Mouse (Mus musculus): ENCODE data around the gene Sema4a. TPM values are rescaled to one million over a fixed set of nuclear protein-coding genes. Genes with fewer than 3 reads are reported as not detected.

Gene Sema4a
- polyA plus RNA-seq, 1 experiment from 2014 or later: 21.5 TPM

- no peak overlapping the region for H3K9ac ChIP-seq (replicated peaks; ENCODE audit: low read depth, low read length)
- peaks cover 19% of the 10 kb centered on the region for H3K36me3 ChIP-seq (ENCODE audit: control insufficient read depth, insufficient read depth, low read length)
- no peak overlapping the region for H3K4me3 ChIP-seq (ENCODE audit: low read depth, low read length)
- ATAC-seq (ENCODE audit: low read depth): no peak
- H3K4me1 ChIP-seq (ENCODE audit: control insufficient read depth, insufficient read depth, low read length): no peaks in the 10 kb centered on the region
- H3K4me2 ChIP-seq (ENCODE audit: low read depth, low read length): no peak overlapping the region
- 91% methylated on average over 8 of the region's 8 CpGs for WGBS
- no peaks in the 10 kb centered on the region for H3K27me3 ChIP-seq (ENCODE audit: control insufficient read depth, insufficient read depth, low read length)
- H3K9me3 ChIP-seq (ENCODE audit: control insufficient read depth, low read length): no peaks in the 10 kb centered on the region
- no peak overlapping the region for H3K27ac ChIP-seq (ENCODE audit: low read depth, low read length)
These were observed 12.5 kb downstream of the Sema4a start for GRCm38 (mm10) chr3:88448443-88448842.

- no peak overlapping the region for H3K27ac ChIP-seq (ENCODE audit: low read depth, low read length)
- no peak overlapping the region for H3K4me2 ChIP-seq (ENCODE audit: low read depth, low read length)
- H3K4me1 ChIP-seq (ENCODE audit: control insufficient read depth, insufficient read depth, low read length): no peaks in the 10 kb centered on the region
- 59% methylated on average over 8 of the region's 8 CpGs for WGBS
- H3K4me3 ChIP-seq (ENCODE audit: low read depth, low read length): no peak overlapping the region
- H3K9me3 ChIP-seq (ENCODE audit: control insufficient read depth, low read length): no peaks in the 10 kb centered on the region
- H3K27me3 ChIP-seq (ENCODE audit: control insufficient read depth, insufficient read depth, low read length): no peaks in the 10 kb centered on the region
- no peak for ATAC-seq (ENCODE audit: low read depth)
- H3K36me3 ChIP-seq (ENCODE audit: control insufficient read depth, insufficient read depth, low read length): peaks cover 19% of the 10 kb centered on the region
- no peak overlapping the region for H3K9ac ChIP-seq (replicated peaks; ENCODE audit: low read depth, low read length)
These were observed 13.3 kb downstream of the Sema4a start for GRCm38 (mm10) chr3:88447676-88448183.

- WGBS: 78% methylated on average over 8 of the region's 8 CpGs
- Histone ChIP-seq H3K27me3 (ENCODE audit: control insufficient read depth, insufficient read depth, low read length) (no peaks in the 10 kb centered on the region), H3K9me3 (ENCODE audit: control insufficient read depth, low read length) (no peaks in the 10 kb centered on the region), H3K27ac (ENCODE audit: low read depth, low read length) (no peak overlapping the region), H3K4me1 (ENCODE audit: control insufficient read depth, insufficient read depth, low read length) (no peaks in the 10 kb centered on the region), H3K36me3 (ENCODE audit: control insufficient read depth, insufficient read depth, low read length) (peaks cover 16% of the 10 kb centered on the region), H3K4me3 (ENCODE audit: low read depth, low read length) (no peak overlapping the region), H3K4me2 (ENCODE audit: low read depth, low read length) (no peak overlapping the region), H3K9ac (replicated peaks; ENCODE audit: low read depth, low read length) (no peak overlapping the region)
- ATAC-seq (ENCODE audit: low read depth): no peak
These were observed 14.4 kb downstream of the Sema4a start for GRCm38 (mm10) chr3:88446471-88447123.

GRCm38 (mm10) chr3:88442888-88443287 is 18.1 kb downstream of the Sema4a start:
- Histone ChIP-seq H3K4me2 (ENCODE audit: low read depth, low read length) (no peak overlapping the region), H3K9ac (replicated peaks; ENCODE audit: low read depth, low read length) (no peak overlapping the region), H3K27me3 (ENCODE audit: control insufficient read depth, insufficient read depth, low read length) (no peaks in the 10 kb centered on the region), H3K27ac (ENCODE audit: low read depth, low read length) (no peak overlapping the region), H3K9me3 (ENCODE audit: control insufficient read depth, low read length) (no peaks in the 10 kb centered on the region), H3K4me3 (ENCODE audit: low read depth, low read length) (no peak overlapping the region), H3K4me1 (ENCODE audit: control insufficient read depth, insufficient read depth, low read length) (no peaks in the 10 kb centered on the region), H3K36me3 (ENCODE audit: control insufficient read depth, insufficient read depth, low read length) (peaks cover 7% of the 10 kb centered on the region; the same call in 1 of the 2 replicates)
- 74% methylated on average over 7 of the region's 7 CpGs for WGBS
- ATAC-seq (ENCODE audit: low read depth): no peak

GRCm38 (mm10) chr3:88442488-88442887 is 18.5 kb downstream of the Sema4a start:
- peaks cover 11% of the 10 kb centered on the region for H3K36me3 ChIP-seq (ENCODE audit: control insufficient read depth, insufficient read depth, low read length)
- no peak overlapping the region for H3K4me2 ChIP-seq (ENCODE audit: low read depth, low read length)
- H3K4me3 ChIP-seq (ENCODE audit: low read depth, low read length): no peak overlapping the region
- no peak overlapping the region for H3K27ac ChIP-seq (ENCODE audit: low read depth, low read length)
- no peaks in the 10 kb centered on the region for H3K27me3 ChIP-seq (ENCODE audit: control insufficient read depth, insufficient read depth, low read length)
- no peak for ATAC-seq (ENCODE audit: low read depth)
- no peak overlapping the region for H3K9ac ChIP-seq (replicated peaks; ENCODE audit: low read depth, low read length)
- 78% methylated on average over 12 of the region's 12 CpGs for WGBS
- no peaks in the 10 kb centered on the region for H3K4me1 ChIP-seq (ENCODE audit: control insufficient read depth, insufficient read depth, low read length)
- no peaks in the 10 kb centered on the region for H3K9me3 ChIP-seq (ENCODE audit: control insufficient read depth, low read length)

- ATAC-seq (ENCODE audit: low read depth): no peak
- Histone ChIP-seq H3K9ac (replicated peaks; ENCODE audit: low read depth, low read length) (no peak overlapping the region), H3K27ac (ENCODE audit: low read depth, low read length) (no peak overlapping the region), H3K27me3 (ENCODE audit: control insufficient read depth, insufficient read depth, low read length) (no peaks in the 10 kb centered on the region), H3K9me3 (ENCODE audit: control insufficient read depth, low read length) (no peaks in the 10 kb centered on the region), H3K36me3 (ENCODE audit: control insufficient read depth, insufficient read depth, low read length) (peaks cover 24% of the 10 kb centered on the region), H3K4me2 (ENCODE audit: low read depth, low read length) (peak overlapping the region; percentile 12; the same call in 1 of the 2 replicates), H3K4me3 (ENCODE audit: low read depth, low read length) (no peak overlapping the region), H3K4me1 (ENCODE audit: control insufficient read depth, insufficient read depth, low read length) (no peaks in the 10 kb centered on the region)
- WGBS: 16% methylated on average over 27 of the region's 27 CpGs
These were observed 20.2 kb downstream of the Sema4a start for GRCm38 (mm10) chr3:88440500-88441381.

- no peak overlapping the region for H3K9ac ChIP-seq (replicated peaks; ENCODE audit: low read depth, low read length)
- no peaks in the 10 kb centered on the region for H3K9me3 ChIP-seq (ENCODE audit: control insufficient read depth, low read length)
- no peak for ATAC-seq (ENCODE audit: low read depth)
- no peaks in the 10 kb centered on the region for H3K4me1 ChIP-seq (ENCODE audit: control insufficient read depth, insufficient read depth, low read length)
- no peak overlapping the region for H3K27ac ChIP-seq (ENCODE audit: low read depth, low read length)
- no peaks in the 10 kb centered on the region for H3K27me3 ChIP-seq (ENCODE audit: control insufficient read depth, insufficient read depth, low read length)
- H3K36me3 ChIP-seq (ENCODE audit: control insufficient read depth, insufficient read depth, low read length): peaks cover 20% of the 10 kb centered on the region
- no peak overlapping the region for H3K4me2 ChIP-seq (ENCODE audit: low read depth, low read length)
- no peak overlapping the region for H3K4me3 ChIP-seq (ENCODE audit: low read depth, low read length)
- WGBS: 29% methylated on average over 4 of the region's 4 CpGs
These were observed 21.4 kb downstream of the Sema4a start for GRCm38 (mm10) chr3:88439582-88439981.

- peak overlapping the region; percentile 36; the same call in 1 of the 2 replicates for H3K4me2 ChIP-seq (ENCODE audit: low read depth, low read length)
- no peak overlapping the region for H3K9ac ChIP-seq (replicated peaks; ENCODE audit: low read depth, low read length)
- H3K4me3 ChIP-seq (ENCODE audit: low read depth, low read length): no peak overlapping the region
- 81% methylated on average over 10 of the region's 10 CpGs for WGBS
- no peaks in the 10 kb centered on the region for H3K27me3 ChIP-seq (ENCODE audit: control insufficient read depth, insufficient read depth, low read length)
- H3K4me1 ChIP-seq (ENCODE audit: control insufficient read depth, insufficient read depth, low read length): no peaks in the 10 kb centered on the region
- no peak for ATAC-seq (ENCODE audit: low read depth)
- no peak overlapping the region for H3K27ac ChIP-seq (ENCODE audit: low read depth, low read length)
- peaks cover 20% of the 10 kb centered on the region for H3K36me3 ChIP-seq (ENCODE audit: control insufficient read depth, insufficient read depth, low read length)
- H3K9me3 ChIP-seq (ENCODE audit: control insufficient read depth, low read length): no peaks in the 10 kb centered on the region
These were observed 23.5 kb downstream of the Sema4a start for GRCm38 (mm10) chr3:88437454-88437853.

Measured in neural tube, embryonic 14.5 days (tissue).